In the genomic region with DNA sequence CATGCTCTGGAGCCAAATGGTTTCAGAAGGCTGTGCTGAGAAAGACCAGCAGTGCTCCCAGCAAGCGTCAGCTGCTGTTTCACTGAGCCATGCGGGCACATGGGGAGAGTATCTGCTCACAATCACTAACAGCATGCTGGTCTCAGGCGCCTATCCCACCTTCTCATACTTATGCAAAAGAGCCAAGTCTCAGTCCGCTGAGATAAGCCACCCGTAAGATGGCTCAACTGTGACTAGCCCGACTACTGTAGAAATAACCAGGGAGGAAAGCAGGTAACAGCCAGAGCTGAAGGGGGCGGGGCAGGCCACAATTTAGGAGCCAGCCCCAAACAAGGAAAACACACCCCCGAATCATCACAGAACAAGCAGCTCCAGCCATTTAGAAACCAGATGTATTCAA, we compare ENCODE assay signal across 7 mouse cellular contexts. TPM values are rescaled to one million over a fixed set of nuclear protein-coding genes. Genes with fewer than 3 reads are reported as not detected.
A peak's percentile ranks its signal among the peaks of the same experiment; 100 is the strongest.
DNase-seq lines count a peak whose midpoint lies in the region; ATAC-seq lines count a peak whose summit lies in the region.

No protein-coding gene starts in this region.

- no peak for ATAC-seq in forebrain, embryonic 15.5 days (replicated peaks)
- ATAC-seq in liver, embryonic 11.5 days (replicated peaks; ENCODE audit: low FRiP score), result no peak; the same call in 1 of the 2 replicates

- H3K4me2 ChIP-seq in forebrain, embryonic 15.5 days (replicated peaks), result peak overlapping the region; percentile 75
- peak overlapping the region; percentile 94 for H3K4me2 ChIP-seq in liver, embryonic 11.5 days

- peak overlapping the region; percentile 71 for H3K9ac ChIP-seq in forebrain, embryonic 15.5 days (replicated peaks)
- H3K9ac ChIP-seq in liver, embryonic 11.5 days (ENCODE audit: low read depth, low read length), result peak overlapping the region; percentile 100

- DNase-seq in 3T3-L1 (ENCODE audit: low read depth, low spot score), result peak; percentile 46
- DNase-seq in CD4-positive helper T cell, adult 2 months (ENCODE audit: low read depth, low spot score), result peak; percentile 23
- DNase-seq in liver, embryonic 11.5 days (ENCODE audit: low spot score), result no peak
- peak; percentile 21 for DNase-seq in yolk sac, embryonic 10.5 days (ENCODE audit: low spot score)
- DNase-seq in right cerebral cortex, postnatal 36 days (ENCODE audit: low spot score in 2 of 2), result no peak
- DNase-seq in testis, postnatal 14 days (ENCODE audit: low spot score), result no peak

- H3K9me3 ChIP-seq in forebrain, embryonic 15.5 days, result no peaks in the 10 kb centered on the region
- H3K9me3 ChIP-seq in liver, embryonic 11.5 days (ENCODE audit: control insufficient read depth, low read length), result no peaks in the 10 kb centered on the region

- no peak overlapping the region for H3K27ac ChIP-seq in forebrain, embryonic 15.5 days (replicated peaks)
- peak overlapping the region; percentile 54 for H3K27ac ChIP-seq in liver, embryonic 11.5 days (ENCODE audit: low read depth, low read length)

- peaks cover 25% of the 10 kb centered on the region for H3K4me1 ChIP-seq in forebrain, embryonic 15.5 days
- peaks cover 16% of the 10 kb centered on the region for H3K4me1 ChIP-seq in liver, embryonic 11.5 days (replicated peaks; ENCODE audit: control insufficient read depth, insufficient read depth, low read length)

- no peaks in the 10 kb centered on the region for H3K27me3 ChIP-seq in forebrain, embryonic 15.5 days
- H3K27me3 ChIP-seq in liver, embryonic 11.5 days (replicated peaks; ENCODE audit: control insufficient read depth, insufficient read depth, low read length), result no peaks in the 10 kb centered on the region

- WGBS in forebrain, embryonic 15.5 days, result 47% methylated on average over 8 of the region's 8 CpGs
- 19% methylated on average over 8 of the region's 8 CpGs for WGBS in liver, embryonic 11.5 days

- H3K36me3 ChIP-seq in forebrain, embryonic 15.5 days, result peaks cover 44% of the 10 kb centered on the region
- H3K36me3 ChIP-seq in liver, embryonic 11.5 days (ENCODE audit: control insufficient read depth, insufficient read depth, low read length), result peaks cover 41% of the 10 kb centered on the region

- H3K4me3 ChIP-seq in forebrain, embryonic 15.5 days, result peak overlapping the region; percentile 53
- H3K4me3 ChIP-seq in liver, embryonic 11.5 days (ENCODE audit: low read depth, low read length), result peak overlapping the region; percentile 99

RNA-seq across cellular contexts. Expression of a gene that starts 1.7 kb away (rescaled TPM):
- 804 and 852 TPM in 2 replicates for polyA plus RNA-seq in forebrain, embryonic 15.5 days (2015; fragmentation: Nextera tagmentation; extraction: Ambion mirVana)
- polyA plus RNA-seq in liver, embryonic 11.5 days (2014; fragmentation: Nextera tagmentation; extraction: Ambion mirVana), result 1,540 and 1,655 TPM in 2 replicates

Comparison
In these comparisons a context has a peak if more than half of its experiments do, and no peak if none do; other contexts are left out.
1. DNase-seq: peak in 3T3-L1 (single experiment), CD4-positive helper T cell, adult 2 months (single experiment) and yolk sac, embryonic 10.5 days (single experiment); none in liver, embryonic 11.5 days (single experiment), right cerebral cortex, postnatal 36 days (0 of 2) and testis, postnatal 14 days (single experiment).